Mouse (Mus musculus) left cerebral cortex, adult 11 months (tissue): ENCODE results near the gene Tmem38a.

Experiments
- DNase-seq: peaks from one replicate; pipeline ENCODE4 v3.0.0; 2022; ENCODE audit warnings: low spot score

Gene Tmem38a

DNA sequence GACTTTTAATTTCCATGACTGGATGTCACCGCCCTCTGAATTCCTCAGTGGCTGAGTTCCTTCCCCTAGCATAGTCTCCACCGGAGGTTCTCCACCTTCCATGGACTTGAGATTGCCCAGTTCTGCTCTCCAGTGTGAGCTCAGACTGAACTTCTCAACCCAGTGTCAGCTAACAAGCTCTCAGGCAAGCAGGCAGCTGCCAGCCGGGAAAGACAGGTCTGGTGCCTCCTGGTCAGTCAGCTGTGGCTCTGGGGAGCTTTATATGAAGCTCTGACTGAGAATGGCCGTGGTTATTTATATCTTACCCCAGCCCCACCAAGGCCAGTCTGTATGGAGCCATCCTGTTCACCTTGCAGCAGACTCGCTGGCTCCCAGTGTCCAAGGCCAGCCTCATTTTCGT, 12.5 kb downstream of the Tmem38a start:
- no peak for DNase-seq

DNA sequence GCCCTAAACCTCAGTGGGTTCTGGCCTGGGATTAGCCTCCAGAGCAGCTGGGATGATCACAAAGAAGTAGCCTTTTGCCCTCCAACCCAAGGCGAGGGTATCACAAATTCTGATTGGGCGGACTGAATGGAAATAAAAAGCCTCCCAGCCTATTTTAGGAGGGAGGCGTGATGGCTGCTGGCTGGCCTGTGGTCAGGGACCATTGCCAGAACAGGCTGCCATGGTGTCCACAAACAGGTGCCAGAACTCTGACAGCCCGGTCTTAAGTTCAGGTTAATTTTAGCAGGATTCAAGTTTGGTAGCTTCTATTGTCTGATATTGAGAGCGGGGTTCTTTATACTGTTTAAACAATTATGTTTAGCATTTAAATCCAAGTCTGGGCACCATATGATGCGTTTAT, 16.0 kb downstream of the Tmem38a start:
- no peak for DNase-seq

DNA sequence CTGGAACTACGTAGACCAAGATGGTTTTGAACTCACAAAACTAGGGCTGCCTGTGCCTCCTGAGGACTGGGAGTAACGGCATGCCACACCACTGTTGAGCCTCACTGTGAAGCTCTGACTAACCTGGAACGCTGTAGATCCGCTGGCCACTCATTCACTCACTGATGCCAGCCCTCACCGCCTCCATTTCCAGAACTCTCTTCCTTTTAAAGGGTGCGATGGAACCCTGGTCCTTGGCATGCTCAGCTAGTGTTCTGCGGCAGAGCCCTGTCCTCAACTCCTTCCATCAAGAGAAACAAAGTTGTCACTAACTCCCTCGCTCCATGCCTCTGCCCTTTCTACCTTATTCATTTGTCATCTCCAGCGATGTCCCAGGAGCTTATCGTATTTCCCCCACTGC, 17.0 kb downstream of the Tmem38a start:
- no peak for DNase-seq

DNA sequence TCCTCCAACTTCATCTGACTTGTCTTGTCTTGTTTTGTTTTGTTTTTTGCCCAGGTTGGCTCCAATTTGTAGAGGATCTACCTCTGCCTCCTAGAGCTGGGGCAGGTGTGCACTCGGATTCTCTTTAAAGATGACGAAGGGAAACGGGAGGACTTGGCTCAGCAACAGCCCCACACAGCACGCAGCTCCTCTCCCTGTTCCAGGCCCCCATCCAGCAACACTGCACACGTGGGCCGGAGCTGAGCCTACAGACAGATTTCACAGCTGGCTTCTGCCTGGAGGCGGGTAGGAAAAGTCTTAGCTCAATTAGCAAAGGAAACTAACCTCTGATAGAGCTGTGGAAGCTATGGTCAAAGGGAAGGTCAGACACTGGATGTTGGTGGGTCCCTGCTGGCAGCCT, 17.4 kb downstream of the Tmem38a start:
- peak; percentile 70 for DNase-seq

DNA sequence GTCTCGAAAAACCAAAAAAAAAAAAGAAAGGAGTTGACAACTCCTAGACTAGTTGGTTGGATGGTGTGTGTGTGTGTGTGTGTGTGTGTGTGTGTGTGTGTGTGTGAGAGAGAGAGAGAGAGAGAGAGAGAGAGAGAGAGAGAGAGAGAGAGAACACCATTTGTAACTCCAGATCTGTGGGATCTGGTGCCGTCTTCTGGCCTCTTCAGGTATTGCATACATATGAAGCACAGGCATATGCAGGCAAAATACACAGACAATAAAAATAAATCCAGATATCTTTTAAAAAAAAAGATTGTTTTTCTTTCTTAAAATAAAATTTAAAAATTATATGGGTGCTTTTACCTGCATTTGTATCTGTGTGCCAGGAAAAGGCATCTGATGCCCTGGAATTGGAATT, 18.3 kb downstream of the Tmem38a start:
- DNase-seq: no peak
